Mouse (Mus musculus) MEL-GATA-1-ER (cell line): ENCODE results near the gene Lect2.

Source experiments
- DNase-seq: peaks from one replicate; pipeline ENCODE4 v3.0.0-alpha.2; 2012; ENCODE audit warnings: low read depth; ENCODE audit errors: extremely low read depth

Lect2 gene

DNA sequence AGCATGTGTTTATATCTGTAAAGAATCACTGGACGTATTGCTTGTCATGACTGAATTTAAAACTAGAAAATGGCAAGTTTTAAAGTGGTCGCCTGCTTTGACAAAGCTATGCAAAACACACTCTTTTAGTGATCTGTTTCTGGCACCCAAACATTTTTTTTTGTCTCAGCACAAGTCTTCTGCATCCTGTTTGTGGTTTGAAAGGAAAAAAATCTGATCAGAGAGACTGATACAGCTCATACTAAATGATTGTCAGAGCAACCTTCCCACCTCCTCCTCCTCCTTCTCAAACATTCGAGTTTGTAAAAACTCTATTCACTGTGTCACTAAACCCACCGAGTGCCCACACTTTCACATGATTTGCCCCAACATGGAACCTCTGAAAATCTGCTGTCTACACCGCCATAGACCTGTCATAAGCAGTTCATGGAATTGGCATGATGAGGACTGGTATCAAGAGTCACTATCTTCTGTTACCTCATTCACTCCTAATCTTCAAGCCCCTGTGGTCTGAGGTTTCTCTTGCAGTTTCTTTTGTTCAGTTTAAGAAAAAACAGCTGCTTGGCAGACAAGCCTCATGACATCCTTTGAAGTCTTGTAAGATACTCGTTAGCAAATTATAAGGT is 41.3 kb downstream of the Lect2 start:
- no peak for DNase-seq

DNA sequence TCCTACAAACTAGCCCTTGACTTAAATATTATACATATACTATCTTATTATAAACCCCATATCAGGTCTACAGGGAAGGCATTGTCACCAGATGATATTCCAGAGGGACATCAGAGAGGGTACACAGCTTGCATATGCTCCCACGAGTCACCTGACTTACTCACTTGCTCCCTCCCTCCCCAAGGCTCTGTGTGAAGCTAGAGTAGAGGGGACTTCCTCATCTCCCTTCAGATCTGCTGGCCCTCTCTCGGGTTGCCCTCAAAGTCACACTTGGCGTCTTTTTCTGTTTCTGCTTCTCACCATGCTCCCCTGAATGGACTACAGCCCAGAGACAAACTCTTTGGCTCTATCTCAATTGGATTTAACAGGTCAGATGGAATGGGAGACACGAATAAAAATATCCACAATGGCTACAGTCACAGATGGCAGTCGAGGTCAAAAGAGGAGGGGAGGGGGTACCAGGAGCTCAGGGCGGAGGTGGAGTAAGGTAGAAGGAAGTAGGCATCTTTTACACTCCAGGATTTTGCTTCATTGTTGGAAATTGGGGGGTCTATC is 46.4 kb downstream of the Lect2 start:
- DNase-seq: no peak

DNA sequence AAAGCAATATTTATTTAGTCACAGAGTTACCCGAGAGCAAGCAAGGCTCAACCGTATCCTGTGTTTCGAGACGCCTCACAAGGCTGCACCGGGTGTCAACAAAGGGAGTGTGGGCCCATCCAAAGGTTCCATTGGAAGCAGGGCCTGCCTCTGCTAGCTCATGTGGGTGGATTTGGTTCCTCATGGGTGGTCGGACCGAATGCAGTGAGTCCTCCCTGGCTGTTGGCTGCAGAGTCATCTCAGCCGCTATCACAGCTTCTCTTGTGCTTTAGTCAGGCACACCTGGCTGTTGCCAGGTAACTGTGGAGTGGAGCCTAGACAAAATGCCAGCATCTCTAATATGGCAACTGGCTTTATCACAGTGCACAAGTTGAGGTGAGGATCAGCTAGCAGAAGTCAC is 47.7 kb downstream of the Lect2 start:
- no peak for DNase-seq

DNA sequence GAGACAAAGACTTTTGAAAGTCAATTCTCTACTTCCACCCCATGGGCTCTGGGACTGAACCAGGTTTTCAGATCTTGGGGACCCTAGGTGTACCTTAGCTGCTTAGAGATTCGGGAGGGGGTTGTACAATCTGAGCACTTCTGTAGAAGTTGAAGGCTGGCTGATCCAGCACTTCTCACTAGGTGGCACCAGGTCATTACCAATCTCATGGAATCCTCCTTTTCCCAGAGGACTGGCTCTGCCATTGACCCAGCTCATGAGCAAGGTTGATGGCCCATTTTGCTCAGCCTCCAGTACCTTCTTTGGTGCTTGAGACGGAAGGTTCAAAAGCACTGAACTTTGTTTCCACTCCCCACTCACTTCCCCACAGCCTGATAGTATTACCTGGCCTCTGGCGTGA is 48.2 kb downstream of the Lect2 start:
- DNase-seq: no peak

DNA sequence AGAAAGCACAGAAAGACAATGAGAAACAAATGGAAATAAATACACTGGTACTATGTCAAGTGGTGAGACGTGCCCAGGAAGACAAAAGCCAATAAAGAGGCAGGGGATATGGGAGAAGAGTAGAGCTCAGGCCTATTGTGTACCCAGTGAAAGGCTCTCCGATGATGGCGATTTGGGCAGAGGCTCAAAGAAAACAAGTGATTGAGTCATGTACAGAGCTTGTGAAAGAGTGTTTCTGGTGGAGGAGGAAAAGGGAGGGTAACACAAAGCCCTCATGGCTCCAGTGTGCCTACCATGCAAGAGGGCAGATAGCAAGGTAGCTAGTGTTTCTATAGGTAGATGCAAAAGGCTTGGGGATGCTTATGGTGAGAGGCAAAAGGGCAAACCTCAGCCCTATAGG is 53.9 kb downstream of the Lect2 start:
- no peak for DNase-seq
